Mouse (Mus musculus) ES-E14 (cell line): Measurements from ENCODE around the gene P3h3. TPM values are rescaled to one million over a fixed set of nuclear protein-coding genes. Genes with fewer than 3 reads are reported as not detected.
"Not testable (repeated sequence)": the region's sequence is repeated elsewhere in the genome, so short reads cannot be mapped to it uniquely, and the experiment has no call there.

Experiments used
- DNase-seq: peaks from one replicate; pipeline ENCODE4 v3.0.0-alpha.2; 2013; ENCODE audit warnings: low read depth, low spot score
- H3K27ac ChIP-seq: 2 replicates; pipeline ENCODE4 v1.5.1; 2012; ENCODE audit warnings: low read depth, mild to moderate bottlenecking, low read length, moderate library complexity, mixed read lengths; ENCODE audit not compliant: poor library complexity, insufficient read depth, severe bottlenecking
- H3K36me3 ChIP-seq: 2 replicates; pipeline ENCODE4 v1.6.1; 2012; ENCODE audit warnings: mild to moderate bottlenecking, low read length, moderate library complexity, mixed read lengths; ENCODE audit not compliant: control insufficient read depth, poor library complexity, insufficient read depth, severe bottlenecking
- H3K4me1 ChIP-seq, 2 experiments: fragments of 150-350 bp in 1 of 2; sonication (generic) in 1 of 2; 2 replicates each; pipeline ENCODE4 v1.6.1; 2012; ENCODE audit warnings: low read length in 2 of 2, mild to moderate bottlenecking in 1 of 2, mixed read lengths in 1 of 2; ENCODE audit not compliant: control insufficient read depth in 2 of 2, insufficient read depth in 2 of 2, poor library complexity in 1 of 2
- H3K4me3 ChIP-seq, 2 experiments: fragments of 150-350 bp in 1 of 2; sonication (generic) in 1 of 2; 2 replicates each; pipeline ENCODE4 v1.5.1; 2012; ENCODE audit warnings: low read length in 2 of 2, low read depth in 1 of 2, mild to moderate bottlenecking in 1 of 2, mixed read lengths in 1 of 2; ENCODE audit not compliant: insufficient read depth in 1 of 2, poor library complexity in 1 of 2, severe bottlenecking in 1 of 2
- H3K9ac ChIP-seq: 2 replicates; pipeline ENCODE4 v1.6.1; 2012; ENCODE audit warnings: low read depth, mild to moderate bottlenecking, low read length, mixed read lengths; ENCODE audit not compliant: poor library complexity, insufficient read depth, severe bottlenecking
- H3K9me3 ChIP-seq: fragments of 150-350 bp; sonication (generic); 2 replicates; pipeline ENCODE4 v1.6.1; 2012; ENCODE audit warnings: low read depth, mild to moderate bottlenecking, low read length; ENCODE audit not compliant: control insufficient read depth, insufficient read depth
- CHD2 ChIP-seq: IDR thresholded peaks from 2 replicates; pipeline ENCODE4 v1.6.1; 2014; ENCODE audit warnings: mild to moderate bottlenecking, low read depth, low read length, inconsistent platforms
- HCFC1 ChIP-seq: IDR thresholded peaks from 2 replicates; pipeline ENCODE4 v1.6.1; 2012; ENCODE audit warnings: low read length, inconsistent platforms, borderline replicate concordance; ENCODE audit not compliant: insufficient read depth
- MAFK ChIP-seq: IDR thresholded peaks from 2 replicates; pipeline ENCODE4 v1.6.1; 2014; ENCODE audit warnings: mild to moderate bottlenecking, low read depth, low read length, inconsistent platforms; ENCODE audit not compliant: insufficient read depth
- ZC3H11A ChIP-seq: IDR thresholded peaks from 2 replicates; pipeline ENCODE4 v1.6.1; 2012; ENCODE audit warnings: low read depth, mild to moderate bottlenecking, inconsistent platforms, low read length, borderline replicate concordance
- ZNF384 ChIP-seq: IDR thresholded peaks from 2 replicates; pipeline ENCODE4 v1.6.1; 2012; ENCODE audit warnings: low read depth, low read length, inconsistent platforms
- in situ Hi-C, 2 experiments: fragments of 600-800 bp; cut with MboI; formaldehyde crosslinking; loops; one replicate each; pipeline ENCODE4 v1.15.1; 2025; ENCODE audit warnings: low sequenced_read_pairs in 2 of 2, inconsistent platforms in 1 of 2; ENCODE audit not compliant: unreplicated experiment in 2 of 2
- total RNA-seq: library from RNA; depleted of rRNA; stranded (reverse); fragments of 300-350 nt; gene quantifications from 2 replicates; pipeline ENCODE4 v1.2.3, GENCODE M21; 2012

P3h3 gene
- total RNA-seq, 1 experiment = 10.1 TPM

DNA sequence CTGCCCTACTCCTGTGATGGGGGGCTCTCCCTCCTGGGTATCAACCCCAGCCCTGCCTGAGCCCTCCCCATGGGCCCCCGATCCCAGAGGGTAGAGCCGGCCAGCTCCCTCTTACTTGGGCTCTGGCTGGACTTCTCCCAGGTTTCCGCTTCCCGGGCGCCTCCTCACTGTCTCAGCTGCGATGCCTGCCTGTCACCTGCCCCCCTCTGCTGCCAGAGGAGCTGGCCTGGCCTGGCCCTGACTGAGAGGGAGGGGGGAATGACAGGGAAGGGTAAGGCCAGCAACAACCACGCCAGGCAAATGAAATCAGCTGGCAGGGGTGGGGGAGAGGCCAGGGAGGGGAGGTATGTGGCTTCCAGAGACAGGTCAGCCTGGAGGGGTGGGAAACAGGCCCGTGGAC lies 17.7 kb downstream of the P3h3 start:
- no peaks in the 10 kb centered on the region for H3K9me3 ChIP-seq
- H3K4me3 ChIP-seq = no peak overlapping the region
- no peak for TF ChIP-seq ZC3H11A
- no peak for TF ChIP-seq MAFK
- no peak for TF ChIP-seq ZNF384
- no peak overlapping the region for H3K27ac ChIP-seq
- in situ Hi-C loops = no loop called here
- peaks cover 0 to 11% of the 10 kb centered on the region in 2 experiments; a peak in 1 of 4 replicates for H3K4me1 ChIP-seq
- H3K9ac ChIP-seq = no peak overlapping the region
- DNase-seq = no peak
- H3K36me3 ChIP-seq = no peaks in the 10 kb centered on the region

DNA sequence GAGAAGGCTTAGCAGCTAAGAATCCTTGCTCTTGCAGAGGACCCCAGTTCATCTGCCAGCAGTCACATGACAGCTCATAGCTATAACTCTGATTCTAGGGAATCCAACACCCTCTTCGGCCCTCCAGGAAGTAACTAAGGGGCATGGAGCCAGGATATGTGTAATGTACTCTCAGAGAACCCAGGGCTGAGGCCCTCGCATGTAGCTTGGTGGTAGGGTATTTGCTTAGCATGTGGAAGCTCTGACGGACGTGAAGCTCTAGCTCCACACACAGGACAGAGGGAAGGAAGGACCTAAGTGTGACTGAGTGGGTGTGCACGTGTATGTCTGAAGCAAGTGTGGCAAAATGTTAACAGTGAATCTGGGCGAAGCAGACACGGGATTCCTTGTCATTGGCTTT lies 21.1 kb downstream of the P3h3 start:
- in situ Hi-C loops = no loop called here
- Histone ChIP-seq H3K9ac (no peak overlapping the region), H3K9me3 (no peaks in the 10 kb centered on the region), H3K36me3 (peaks cover 26% of the 10 kb centered on the region), H3K4me3 (no peak overlapping the region), H3K27ac (no peak overlapping the region), H3K4me1 (peaks cover 0 to 10% of the 10 kb centered on the region in 2 experiments; a peak in 1 of 4 replicates)
- TF ChIP-seq ZNF384 (no peak), ZC3H11A (no peak), MAFK (no peak)
- DNase-seq = no peak

DNA sequence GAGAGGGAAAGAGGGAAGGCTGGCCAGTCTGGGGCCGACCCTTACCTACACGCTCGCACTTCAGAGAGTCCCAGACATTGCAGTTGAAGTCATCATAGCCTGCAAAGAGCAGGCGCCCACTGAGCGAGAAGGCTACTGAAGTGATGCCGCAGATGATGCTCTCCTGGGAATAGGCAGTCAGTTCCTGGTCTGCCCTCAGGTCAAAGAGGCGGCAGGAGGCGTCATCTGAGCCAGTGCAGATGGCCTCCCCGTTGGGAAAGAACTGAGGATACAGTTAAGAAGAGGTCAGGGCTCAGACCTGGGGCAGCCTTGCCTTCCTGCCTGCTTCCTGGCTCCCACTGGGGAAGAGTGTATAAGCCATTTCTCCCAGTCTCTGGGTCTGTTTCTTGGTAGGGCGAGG lies 22.0 kb downstream of the P3h3 start:
- TF ChIP-seq CHD2 = no peak
- Histone ChIP-seq H3K4me1 (peaks cover 0 to 10% of the 10 kb centered on the region in 2 experiments; a peak in 1 of 4 replicates), H3K9me3 (no peaks in the 10 kb centered on the region), H3K27ac (no peak overlapping the region), H3K4me3 (no peak overlapping the region), H3K36me3 (peaks cover 28% of the 10 kb centered on the region), H3K9ac (no peak overlapping the region)
- in situ Hi-C loops = no loop called here
- no peak for DNase-seq

DNA sequence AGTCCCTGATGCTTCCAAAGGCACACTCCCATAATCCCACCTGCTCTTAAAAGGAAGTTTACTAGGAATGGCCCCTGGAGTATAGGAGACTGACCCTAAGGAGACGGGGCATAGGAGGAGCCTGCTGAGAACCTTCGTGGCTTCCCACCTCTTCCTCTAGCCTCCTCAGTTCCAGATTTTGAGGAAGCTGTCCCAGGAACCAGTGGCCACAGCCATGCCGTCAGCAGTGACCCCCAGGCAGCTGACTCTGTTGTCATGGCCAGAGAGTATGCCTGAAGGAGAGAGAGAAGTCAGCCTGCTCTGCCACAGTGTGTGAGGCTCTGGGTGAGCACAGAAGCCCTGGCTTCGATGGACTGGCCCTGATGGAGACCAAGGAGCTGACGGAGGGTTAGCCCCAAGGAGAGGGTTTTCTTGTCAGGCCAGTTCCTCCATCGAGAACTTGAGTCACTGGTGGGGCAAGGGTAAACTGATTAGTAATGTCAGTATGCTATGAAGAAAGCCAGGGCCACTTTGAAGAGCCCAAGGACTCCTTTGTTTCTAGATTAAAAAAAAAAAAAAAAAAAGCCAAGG lies 23.0 kb downstream of the P3h3 start:
- no peaks in the 10 kb centered on the region for H3K9me3 ChIP-seq
- no peak for DNase-seq
- TF ChIP-seq HCFC1 (no peak), CHD2 (no peak), ZC3H11A (no peak), ZNF384 (no peak), MAFK (no peak)
- in situ Hi-C loops = no loop called here
- H3K27ac ChIP-seq = no peak overlapping the region
- H3K36me3 ChIP-seq = peaks cover 28% of the 10 kb centered on the region
- peaks cover 0 to 10% of the 10 kb centered on the region in 2 experiments; a peak in 1 of 4 replicates for H3K4me1 ChIP-seq
- H3K4me3 ChIP-seq = no peak overlapping the region
- H3K9ac ChIP-seq = no peak overlapping the region

DNA sequence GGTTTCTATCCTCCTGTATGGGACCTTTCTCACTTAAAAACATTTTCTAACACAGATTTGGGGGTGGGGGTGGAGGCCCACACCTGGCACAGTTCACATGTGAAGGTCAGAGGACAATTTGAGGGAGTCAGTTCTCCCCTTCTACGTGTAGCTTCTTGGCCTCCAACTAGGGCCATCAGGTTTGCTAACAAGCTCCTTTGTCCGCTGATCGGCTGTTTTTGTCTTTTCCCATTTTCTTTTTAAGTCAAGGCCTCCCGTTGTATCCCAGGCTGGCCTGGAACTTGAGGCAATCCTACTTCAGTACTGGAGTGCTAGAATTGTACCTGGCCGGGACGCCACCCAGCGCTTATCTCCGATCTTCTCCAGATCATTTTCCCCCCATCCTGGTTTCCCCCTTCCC lies 25.9 kb downstream of the P3h3 start:
- Histone ChIP-seq H3K4me3 (peak overlapping the region; percentile 14 to 31; a peak in 3 of 4 replicates), H3K27ac (no peak overlapping the region; the same call in 1 of the 2 replicates), H3K9me3 (no peaks in the 10 kb centered on the region), H3K9ac (peak overlapping the region; percentile 21; the same call in 1 of the 2 replicates), H3K4me1 (peaks cover 2 to 12% of the 10 kb centered on the region in 2 experiments; a peak in 2 of 4 replicates), H3K36me3 (peaks cover 28% of the 10 kb centered on the region)
- in situ Hi-C loops = no loop called here
- DNase-seq = peak; percentile 59
- TF ChIP-seq ZNF384 = no peak
- no peak for TF ChIP-seq MAFK
- no peak for TF ChIP-seq ZC3H11A
- no peak for TF ChIP-seq HCFC1

DNA sequence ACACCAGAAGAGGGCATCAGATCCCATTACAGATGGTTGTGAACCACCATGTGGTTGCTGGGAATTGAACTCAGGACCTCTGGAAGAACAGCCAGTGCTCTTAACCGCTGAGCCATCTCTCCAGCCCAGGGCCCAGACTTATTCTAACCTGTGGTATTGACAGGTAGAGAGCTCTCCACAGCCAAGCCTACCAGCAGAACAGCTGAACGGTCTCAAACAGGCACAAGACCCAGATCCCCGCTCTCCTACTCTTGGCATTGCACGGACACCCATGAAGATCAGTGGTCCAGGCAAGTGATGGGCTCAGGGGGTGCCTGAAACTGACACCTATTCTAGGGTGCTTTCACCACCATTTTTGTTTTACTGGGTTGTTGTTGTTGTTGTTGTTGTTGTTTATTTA lies 26.4 kb downstream of the P3h3 start:
- Histone ChIP-seq H3K4me3 (peak overlapping the region; percentile 19 to 31; a peak in 2 of 4 replicates), H3K9ac (peak overlapping the region; percentile 40; the same call in 1 of the 2 replicates), H3K4me1 (peaks cover 2 to 12% of the 10 kb centered on the region in 2 experiments; a peak in 2 of 4 replicates), H3K36me3 (peaks cover 29% of the 10 kb centered on the region)
- H3K27ac ChIP-seq, H3K9me3 ChIP-seq, DNase-seq, in situ Hi-C loops: not testable (repeated sequence)
